ENCODE assay signal across 8 mouse cellular contexts in genomic region chr9:42673385-42674016, GRCm38 (mm10).
A peak's percentile ranks its signal among the peaks of the same experiment; 100 is the strongest.
DNase-seq lines count a peak whose midpoint lies in the region; ATAC-seq lines count a peak whose summit lies in the region.

No protein-coding gene starts in this region.

- 52% methylated on average over 12 of the region's 12 CpGs for WGBS in hindbrain, embryonic 14.5 days
- 17% methylated on average over 12 of the region's 12 CpGs for WGBS in limb, embryonic 15.5 days
- 54% methylated on average over 12 of the region's 12 CpGs for WGBS in midbrain, embryonic 15.5 days

- H3K9ac ChIP-seq in hindbrain, embryonic 14.5 days: no peak overlapping the region; the same call in 1 of the 2 replicates
- H3K9ac ChIP-seq in limb, embryonic 15.5 days: no peak overlapping the region
- H3K9ac ChIP-seq in midbrain, embryonic 15.5 days: no peak overlapping the region

- no peak overlapping the region for H3K4me2 ChIP-seq in hindbrain, embryonic 14.5 days (replicated peaks)
- H3K4me2 ChIP-seq in limb, embryonic 15.5 days: 0 out of 2 replicates have a peak overlapping the region, but pooled peaks have one; percentile 0
- H3K4me2 ChIP-seq in midbrain, embryonic 15.5 days: no peak overlapping the region

- no peaks in the 10 kb centered on the region for H3K36me3 ChIP-seq in hindbrain, embryonic 14.5 days (replicated peaks; ENCODE audit: control insufficient read depth, insufficient read depth)
- H3K36me3 ChIP-seq in limb, embryonic 15.5 days: no peaks in the 10 kb centered on the region
- no peaks in the 10 kb centered on the region for H3K36me3 ChIP-seq in midbrain, embryonic 15.5 days (replicated peaks)

- no peaks in the 10 kb centered on the region for H3K9me3 ChIP-seq in hindbrain, embryonic 14.5 days (ENCODE audit: control insufficient read depth, low read length)
- H3K9me3 ChIP-seq in limb, embryonic 15.5 days: no peaks in the 10 kb centered on the region
- no peaks in the 10 kb centered on the region for H3K9me3 ChIP-seq in midbrain, embryonic 15.5 days

- peaks cover 19% of the 10 kb centered on the region for H3K4me1 ChIP-seq in hindbrain, embryonic 14.5 days (replicated peaks; ENCODE audit: control insufficient read depth, insufficient read depth, low read length)
- H3K4me1 ChIP-seq in limb, embryonic 15.5 days: peaks cover 23% of the 10 kb centered on the region
- H3K4me1 ChIP-seq in midbrain, embryonic 15.5 days: peaks cover 32% of the 10 kb centered on the region

- DNase-seq in adrenal gland, postnatal 36 days: peak; percentile 32 to 59
- DNase-seq in hindbrain, embryonic 14.5 days (ENCODE audit: low spot score): no peak
- peak; percentile 18 to 27 for DNase-seq in urinary bladder, postnatal 36 days (ENCODE audit: low spot score in 2 of 2)
- DNase-seq in adipocyte (ENCODE audit: low spot score): no peak
- DNase-seq in Muller cell, postnatal 12 days (ENCODE audit: inconsistent ontology term): no peak

- peak; percentile 51; the same call in 1 of the 2 replicates for ATAC-seq in hindbrain, embryonic 14.5 days (ENCODE audit: low FRiP score)
- peak; percentile 24; the same call in 1 of the 2 replicates for ATAC-seq in limb, embryonic 15.5 days (ENCODE audit: insufficient number of reproducible peaks, low FRiP score, low TSS enrichment, low read depth)
- ATAC-seq in midbrain, embryonic 15.5 days (replicated peaks): peak; percentile 27; the same call in 1 of the 2 replicates
- no peak for ATAC-seq in megakaryocyte-erythroid progenitor cell, adult 5-6 weeks (replicated peaks; ENCODE audit: low FRiP score, low TSS enrichment, poor library complexity, severe bottlenecking)

- peak overlapping the region; percentile 58 for H3K27ac ChIP-seq in hindbrain, embryonic 14.5 days
- H3K27ac ChIP-seq in limb, embryonic 15.5 days: peak overlapping the region; percentile 55; the same call in 1 of the 2 replicates
- H3K27ac ChIP-seq in midbrain, embryonic 15.5 days: peak overlapping the region; percentile 50

- no peak overlapping the region for H3K4me3 ChIP-seq in hindbrain, embryonic 14.5 days (replicated peaks; ENCODE audit: low read length)
- H3K4me3 ChIP-seq in limb, embryonic 15.5 days: no peak overlapping the region
- no peak overlapping the region for H3K4me3 ChIP-seq in midbrain, embryonic 15.5 days

- no peaks in the 10 kb centered on the region for H3K27me3 ChIP-seq in hindbrain, embryonic 14.5 days (ENCODE audit: control insufficient read depth, insufficient read depth, low read length)
- H3K27me3 ChIP-seq in limb, embryonic 15.5 days: no peaks in the 10 kb centered on the region
- H3K27me3 ChIP-seq in midbrain, embryonic 15.5 days (replicated peaks): no peaks in the 10 kb centered on the region

Comparison
In these comparisons a context has a peak if more than half of its experiments do, and no peak if none do; other contexts are left out.
1. DNase-seq: peak in adrenal gland, postnatal 36 days (2 of 2) and urinary bladder, postnatal 36 days (2 of 2); none in hindbrain, embryonic 14.5 days (single experiment), adipocyte (single experiment) and Muller cell, postnatal 12 days (single experiment).
2. Peak in every context shown above with its lines, with median percentiles within 50 percentile points of each other: H3K27ac ChIP-seq.